Mouse (Mus musculus): ENCODE data around the gene Fgf15. TPM values are rescaled to one million over a fixed set of nuclear protein-coding genes. Genes with fewer than 3 reads are reported as not detected.
"Not testable (repeated sequence)": the region's sequence is repeated elsewhere in the genome, so short reads cannot be mapped to it uniquely, and the experiment has no call there.

The Fgf15 gene
- polyA plus RNA-seq, 1 experiment from 2014 or later, result 0.11 TPM

DNA sequence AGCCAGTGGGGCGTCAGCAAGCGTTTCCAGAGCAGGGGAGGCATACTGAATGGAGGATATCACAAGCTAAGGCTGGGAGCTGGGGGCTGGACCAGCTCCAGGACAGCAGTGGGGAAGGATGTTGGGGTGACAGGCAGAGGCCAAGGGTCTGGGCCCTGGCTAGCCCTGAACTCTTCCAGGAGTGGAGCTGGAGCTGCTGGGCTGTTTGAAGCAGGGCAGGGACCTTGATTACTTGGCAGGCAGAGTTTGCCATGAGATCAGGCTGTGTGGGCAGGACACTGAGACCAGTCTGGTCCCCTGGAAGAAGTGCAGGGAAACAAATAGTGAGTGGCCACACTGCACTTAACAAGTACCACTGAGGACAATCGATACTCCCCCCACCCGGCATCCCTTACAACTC, 22.1 kb upstream of the Fgf15 start:
- Histone ChIP-seq H3K4me1 (ENCODE audit: control insufficient read depth, insufficient read depth, low read length) (peaks cover 8% of the 10 kb centered on the region; the same call in 1 of the 2 replicates), H3K9ac (ENCODE audit: low read depth, low read length) (no peak overlapping the region), H3K4me2 (no peak overlapping the region), H3K27ac (ENCODE audit: low read depth, low read length) (no peak overlapping the region), H3K4me3 (ENCODE audit: low read depth, low read length) (no peak overlapping the region), H3K36me3 (ENCODE audit: control insufficient read depth, insufficient read depth, low read length) (no peaks in the 10 kb centered on the region), H3K9me3 (replicated peaks; ENCODE audit: control insufficient read depth, low read length) (no peaks in the 10 kb centered on the region), H3K27me3 (ENCODE audit: control insufficient read depth, insufficient read depth, low read length) (peaks cover 11% of the 10 kb centered on the region)
- WGBS (ENCODE audit: insufficient replicate concordance), result 67% methylated on average over 4 of the region's 4 CpGs
- ATAC-seq (replicated peaks; ENCODE audit: insufficient number of reproducible peaks, low FRiP score, low TSS enrichment), result no peak

DNA sequence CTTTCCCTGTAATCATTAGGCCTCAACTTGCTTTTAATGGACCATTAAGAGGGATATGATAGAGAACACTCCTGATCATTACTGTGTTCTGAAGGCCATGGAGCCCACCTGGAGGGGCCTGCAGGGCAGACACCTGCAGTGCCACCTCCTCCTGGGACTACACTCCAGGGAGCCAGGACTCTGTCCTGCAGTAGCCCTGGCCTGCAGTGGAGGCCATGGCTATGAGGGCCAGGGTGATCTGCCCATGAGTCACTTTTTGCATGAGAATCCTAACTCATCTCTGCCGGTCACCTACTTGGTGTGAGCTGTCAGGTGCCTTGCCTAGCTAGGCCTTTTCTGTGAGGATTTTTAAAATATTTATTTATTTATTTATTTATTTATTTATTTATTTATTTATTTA, 17.9 kb upstream of the Fgf15 start:
- Histone ChIP-seq H3K27me3 (ENCODE audit: control insufficient read depth, insufficient read depth, low read length) (peaks cover 11% of the 10 kb centered on the region), H3K4me1 (ENCODE audit: control insufficient read depth, insufficient read depth, low read length) (peaks cover 11% of the 10 kb centered on the region; the same call in 1 of the 2 replicates), H3K27ac (ENCODE audit: low read depth, low read length) (no peak overlapping the region), H3K4me3 (ENCODE audit: low read depth, low read length) (no peak overlapping the region), H3K9ac (ENCODE audit: low read depth, low read length) (no peak overlapping the region), H3K4me2 (no peak overlapping the region), H3K36me3 (ENCODE audit: control insufficient read depth, insufficient read depth, low read length) (no peaks in the 10 kb centered on the region), H3K9me3 (replicated peaks; ENCODE audit: control insufficient read depth, low read length) (no peaks in the 10 kb centered on the region)
- WGBS (ENCODE audit: insufficient replicate concordance), result 91% methylated on average over 1 of the region's 1 CpGs
- no peak for ATAC-seq (replicated peaks; ENCODE audit: insufficient number of reproducible peaks, low FRiP score, low TSS enrichment)

DNA sequence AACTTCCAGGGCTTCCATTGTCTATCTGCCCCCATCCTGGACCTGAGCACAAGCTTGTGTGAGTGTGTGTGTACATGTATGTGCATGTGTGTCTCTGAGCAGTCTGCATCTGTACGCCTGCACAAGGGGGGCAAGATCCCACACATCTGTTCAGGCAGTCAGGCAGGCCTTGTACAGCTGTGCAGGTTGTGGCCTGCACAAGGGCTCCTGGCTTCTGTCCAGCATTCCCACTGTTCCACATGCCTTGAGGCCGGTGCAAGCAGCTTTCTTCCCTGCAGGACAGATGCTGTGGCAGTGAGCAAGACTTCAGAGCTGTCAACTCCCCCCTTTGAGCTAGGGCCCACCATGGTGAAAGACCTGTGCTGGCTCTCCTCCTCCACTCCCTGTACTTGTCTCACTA, 13.2 kb upstream of the Fgf15 start:
- H3K27ac ChIP-seq (ENCODE audit: low read depth, low read length), result no peak overlapping the region

DNA sequence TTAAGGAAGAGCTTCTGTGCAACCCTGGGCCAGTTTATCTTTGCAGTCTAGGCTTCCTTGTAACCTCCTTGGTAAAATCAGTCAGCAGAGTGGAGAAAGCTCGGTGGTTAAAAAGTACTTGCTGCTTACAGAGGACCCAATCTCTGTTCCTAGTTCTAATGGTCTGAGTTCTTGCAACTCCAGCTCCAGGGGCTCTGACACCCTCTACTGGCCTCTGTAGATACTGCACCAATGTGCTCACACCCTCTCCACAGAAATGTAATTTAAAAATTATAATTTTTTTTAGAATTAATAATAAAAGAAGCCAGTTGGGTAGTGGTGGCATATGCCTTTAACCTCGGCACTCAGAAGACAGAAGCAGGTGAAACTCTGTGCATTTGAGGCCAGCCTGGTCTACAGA, 8.7 kb upstream of the Fgf15 start:
- H3K9ac ChIP-seq (ENCODE audit: low read depth, low read length), result no peak overlapping the region
- no peak overlapping the region for H3K27ac ChIP-seq (ENCODE audit: low read depth, low read length)
- no peaks in the 10 kb centered on the region for H3K36me3 ChIP-seq (ENCODE audit: control insufficient read depth, insufficient read depth, low read length)
- peaks cover 13% of the 10 kb centered on the region for H3K27me3 ChIP-seq (ENCODE audit: control insufficient read depth, insufficient read depth, low read length)
- H3K4me1 ChIP-seq (ENCODE audit: control insufficient read depth, insufficient read depth, low read length), result peaks cover 9% of the 10 kb centered on the region
- no peak overlapping the region for H3K4me2 ChIP-seq
- 70% methylated on average over 2 of the region's 2 CpGs for WGBS (ENCODE audit: insufficient replicate concordance)
- H3K9me3 ChIP-seq (replicated peaks; ENCODE audit: control insufficient read depth, low read length), result no peaks in the 10 kb centered on the region
- no peak for ATAC-seq (replicated peaks; ENCODE audit: insufficient number of reproducible peaks, low FRiP score, low TSS enrichment)
- no peak overlapping the region for H3K4me3 ChIP-seq (ENCODE audit: low read depth, low read length)

More for the DNA sequence above, 13.2 kb upstream of the Fgf15 start:
- no peak overlapping the region for H3K4me3 ChIP-seq (ENCODE audit: low read depth, low read length)
- peaks cover 9% of the 10 kb centered on the region for H3K4me1 ChIP-seq (ENCODE audit: control insufficient read depth, insufficient read depth, low read length)
- no peaks in the 10 kb centered on the region; the same call in 1 of the 2 replicates for H3K27me3 ChIP-seq (ENCODE audit: control insufficient read depth, insufficient read depth, low read length)
- no peaks in the 10 kb centered on the region for H3K9me3 ChIP-seq (replicated peaks; ENCODE audit: control insufficient read depth, low read length)
- WGBS (ENCODE audit: insufficient replicate concordance), result 33% methylated on average over 2 of the region's 2 CpGs
- H3K4me2 ChIP-seq, result no peak overlapping the region
- no peak overlapping the region for H3K9ac ChIP-seq (ENCODE audit: low read depth, low read length)
- ATAC-seq (replicated peaks; ENCODE audit: insufficient number of reproducible peaks, low FRiP score, low TSS enrichment), result no peak
- no peaks in the 10 kb centered on the region for H3K36me3 ChIP-seq (ENCODE audit: control insufficient read depth, insufficient read depth, low read length)

DNA sequence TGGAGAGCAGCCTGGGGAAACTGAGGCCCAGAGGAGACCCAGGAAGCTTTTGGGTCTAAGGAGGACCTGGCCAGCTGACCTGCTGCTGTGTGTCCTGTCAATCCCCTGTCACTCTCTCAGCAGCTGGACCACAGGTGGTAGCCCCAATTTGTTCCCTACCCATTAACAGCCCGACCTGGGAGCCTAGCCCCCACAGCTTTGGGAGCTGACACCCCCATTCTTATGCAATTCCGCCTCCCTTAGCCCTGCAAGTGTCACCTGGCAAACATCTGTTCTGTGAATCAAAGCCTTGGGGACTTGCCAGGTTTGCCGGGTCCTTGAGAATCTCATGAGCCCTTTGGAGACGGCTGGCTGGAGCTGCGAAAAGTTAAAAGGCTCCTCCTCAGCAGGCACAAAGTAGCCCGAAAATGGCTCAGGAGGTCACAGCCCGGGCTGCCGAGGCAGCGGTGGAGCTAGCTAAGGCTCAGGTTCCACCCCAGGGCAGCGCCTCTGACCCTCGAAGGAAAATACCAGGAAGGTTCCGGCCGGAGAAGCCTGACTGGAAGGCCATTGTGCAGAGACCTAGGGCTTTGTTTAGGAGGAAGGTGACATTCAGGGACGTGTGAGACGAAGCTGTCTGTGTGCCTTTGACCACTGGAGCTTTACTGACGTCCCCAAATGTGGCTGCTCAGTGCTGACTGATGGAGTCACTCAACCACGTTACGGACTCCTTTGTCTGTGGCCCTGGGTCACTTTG, 7.6 kb upstream of the Fgf15 start:
- no peak for ATAC-seq (replicated peaks; ENCODE audit: insufficient number of reproducible peaks, low FRiP score, low TSS enrichment)
- WGBS (ENCODE audit: insufficient replicate concordance), result 4% methylated on average over 18 of the region's 18 CpGs

DNA sequence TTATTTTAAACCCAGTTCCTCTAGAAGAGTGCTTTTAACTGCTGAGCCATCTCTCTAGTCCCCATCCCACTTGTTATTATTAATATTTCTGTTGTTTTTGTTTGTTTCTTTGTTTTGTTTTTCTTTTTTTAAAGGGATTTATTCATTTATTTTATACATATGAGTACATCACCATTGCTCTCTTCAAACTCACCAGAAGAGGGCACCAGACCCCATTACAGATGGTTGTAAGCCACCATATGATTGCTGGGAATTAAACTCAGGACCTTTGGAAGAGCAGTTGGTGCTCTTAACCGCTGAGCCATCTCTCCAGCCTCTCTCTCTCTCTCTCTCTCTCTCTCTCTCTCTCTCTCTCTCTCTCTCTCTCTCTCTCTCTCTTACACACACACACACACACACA, 5.7 kb upstream of the Fgf15 start:
- 100% methylated on average over 1 of the region's 1 CpGs for WGBS (ENCODE audit: insufficient replicate concordance)
- not testable (repeated sequence) for H3K9ac ChIP-seq (ENCODE audit: low read depth, low read length); H3K4me3 ChIP-seq (ENCODE audit: low read depth, low read length); H3K9me3 ChIP-seq (replicated peaks; ENCODE audit: control insufficient read depth, low read length); ATAC-seq (replicated peaks; ENCODE audit: insufficient number of reproducible peaks, low FRiP score, low TSS enrichment); H3K27ac ChIP-seq (ENCODE audit: low read depth, low read length); H3K4me1 ChIP-seq (ENCODE audit: control insufficient read depth, insufficient read depth, low read length); H3K4me2 ChIP-seq; H3K36me3 ChIP-seq (ENCODE audit: control insufficient read depth, insufficient read depth, low read length)
- H3K27me3 ChIP-seq (ENCODE audit: control insufficient read depth, insufficient read depth, low read length), result peaks cover 31% of the 10 kb centered on the region

More for the DNA sequence above, 7.6 kb upstream of the Fgf15 start:
- Histone ChIP-seq H3K36me3 (ENCODE audit: control insufficient read depth, insufficient read depth, low read length) (no peaks in the 10 kb centered on the region), H3K27me3 (ENCODE audit: control insufficient read depth, insufficient read depth, low read length) (peaks cover 14% of the 10 kb centered on the region), H3K4me3 (ENCODE audit: low read depth, low read length) (no peak overlapping the region), H3K4me1 (ENCODE audit: control insufficient read depth, insufficient read depth, low read length) (peaks cover 6% of the 10 kb centered on the region; the same call in 1 of the 2 replicates), H3K9me3 (replicated peaks; ENCODE audit: control insufficient read depth, low read length) (no peaks in the 10 kb centered on the region), H3K4me2 (no peak overlapping the region), H3K9ac (ENCODE audit: low read depth, low read length) (no peak overlapping the region), H3K27ac (ENCODE audit: low read depth, low read length) (no peak overlapping the region)

DNA sequence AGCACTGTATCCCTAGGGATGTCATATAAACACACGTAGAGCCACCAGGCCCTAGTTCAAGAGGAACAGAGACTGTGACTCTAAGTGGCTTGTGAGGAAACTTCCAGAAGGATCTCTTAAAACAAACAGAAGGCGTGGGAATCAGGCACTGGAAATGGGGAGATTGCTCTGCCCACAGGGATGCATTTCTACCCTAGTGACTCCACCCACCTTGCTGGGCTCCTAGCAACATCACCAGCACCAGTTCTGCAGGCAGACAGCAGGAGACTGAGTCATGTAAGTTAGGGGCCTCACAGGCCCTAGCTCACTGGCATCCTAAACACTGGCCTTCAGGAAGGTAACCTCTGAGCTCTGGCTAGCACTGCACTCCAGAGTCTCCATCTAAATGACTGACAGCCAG, 4.5 kb upstream of the Fgf15 start:
- Histone ChIP-seq H3K9ac (ENCODE audit: low read depth, low read length) (no peak overlapping the region), H3K36me3 (ENCODE audit: control insufficient read depth, insufficient read depth, low read length) (no peaks in the 10 kb centered on the region), H3K4me3 (ENCODE audit: low read depth, low read length) (no peak overlapping the region), H3K4me2 (no peak overlapping the region), H3K4me1 (ENCODE audit: control insufficient read depth, insufficient read depth, low read length) (peaks cover 14% of the 10 kb centered on the region), H3K27ac (ENCODE audit: low read depth, low read length) (no peak overlapping the region), H3K9me3 (replicated peaks; ENCODE audit: control insufficient read depth, low read length) (no peaks in the 10 kb centered on the region), H3K27me3 (ENCODE audit: control insufficient read depth, insufficient read depth, low read length) (peaks cover 43% of the 10 kb centered on the region)
- 75% methylated on average over 2 of the region's 2 CpGs for WGBS (ENCODE audit: insufficient replicate concordance)
- ATAC-seq (replicated peaks; ENCODE audit: insufficient number of reproducible peaks, low FRiP score, low TSS enrichment), result no peak

DNA sequence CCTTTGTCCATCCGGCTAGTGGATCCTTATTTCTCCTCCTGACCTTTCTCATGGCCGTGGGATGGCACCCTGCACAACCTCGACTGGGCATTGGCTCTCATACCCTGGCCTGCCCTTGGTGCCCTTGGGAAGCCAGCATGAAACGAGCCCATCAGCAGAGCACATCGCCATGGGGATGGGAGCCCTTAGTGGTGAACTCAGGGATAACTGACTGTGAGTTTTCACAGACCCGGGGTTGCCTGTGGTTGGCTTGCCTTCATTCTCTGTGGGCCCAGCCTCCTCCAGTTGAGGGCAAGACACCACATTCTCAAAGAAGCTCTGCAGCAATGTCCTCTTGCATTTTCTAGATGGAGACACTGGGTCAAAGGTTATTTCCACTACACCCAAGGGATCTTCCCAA, 4.0 kb upstream of the Fgf15 start:
- no peak overlapping the region for H3K27ac ChIP-seq (ENCODE audit: low read depth, low read length)
- peaks cover 47% of the 10 kb centered on the region for H3K27me3 ChIP-seq (ENCODE audit: control insufficient read depth, insufficient read depth, low read length)
- H3K4me2 ChIP-seq, result no peak overlapping the region
- H3K36me3 ChIP-seq (ENCODE audit: control insufficient read depth, insufficient read depth, low read length), result no peaks in the 10 kb centered on the region
- no peak overlapping the region for H3K9ac ChIP-seq (ENCODE audit: low read depth, low read length)
- H3K4me1 ChIP-seq (ENCODE audit: control insufficient read depth, insufficient read depth, low read length), result peaks cover 17% of the 10 kb centered on the region
- no peaks in the 10 kb centered on the region for H3K9me3 ChIP-seq (replicated peaks; ENCODE audit: control insufficient read depth, low read length)
- WGBS (ENCODE audit: insufficient replicate concordance), result 55% methylated on average over 6 of the region's 6 CpGs
- ATAC-seq (replicated peaks; ENCODE audit: insufficient number of reproducible peaks, low FRiP score, low TSS enrichment), result no peak
- H3K4me3 ChIP-seq (ENCODE audit: low read depth, low read length), result no peak overlapping the region

DNA sequence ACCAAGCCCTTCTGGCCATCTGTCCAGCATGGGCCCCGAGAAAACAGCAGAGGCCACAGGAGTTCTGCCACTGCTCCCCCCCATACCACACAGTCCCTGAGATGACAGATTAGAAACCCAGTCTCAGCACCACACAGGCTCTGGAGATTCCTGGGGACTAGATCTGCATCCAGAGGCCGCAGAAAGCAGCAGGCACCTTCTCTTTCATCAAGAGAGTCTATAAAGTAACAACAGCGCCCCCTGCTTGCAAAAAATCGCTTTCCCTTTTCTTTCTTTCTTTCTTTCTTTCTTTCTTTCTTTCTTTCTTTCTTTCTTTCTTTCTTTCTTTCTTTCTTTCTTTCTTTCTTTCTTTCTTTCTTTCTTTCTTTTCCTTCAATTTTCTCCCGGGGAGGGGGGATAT, 2.1 kb upstream of the Fgf15 start:
- Histone ChIP-seq H3K27me3 (ENCODE audit: control insufficient read depth, insufficient read depth, low read length) (peaks cover 61% of the 10 kb centered on the region), H3K4me3 (ENCODE audit: low read depth, low read length) (no peak overlapping the region), H3K9ac (ENCODE audit: low read depth, low read length) (no peak overlapping the region), H3K36me3 (ENCODE audit: control insufficient read depth, insufficient read depth, low read length) (no peaks in the 10 kb centered on the region), H3K9me3 (replicated peaks; ENCODE audit: control insufficient read depth, low read length) (no peaks in the 10 kb centered on the region), H3K4me1 (ENCODE audit: control insufficient read depth, insufficient read depth, low read length) (peaks cover 17% of the 10 kb centered on the region), H3K27ac (ENCODE audit: low read depth, low read length) (no peak overlapping the region), H3K4me2 (no peak overlapping the region; the same call in 1 of the 2 replicates)
- ATAC-seq (replicated peaks; ENCODE audit: insufficient number of reproducible peaks, low FRiP score, low TSS enrichment), result no peak
- 4% methylated on average over 5 of the region's 5 CpGs for WGBS (ENCODE audit: insufficient replicate concordance)
